Mouse (Mus musculus): ENCODE data around the gene Smarca1.

The Smarca1 gene

DNA sequence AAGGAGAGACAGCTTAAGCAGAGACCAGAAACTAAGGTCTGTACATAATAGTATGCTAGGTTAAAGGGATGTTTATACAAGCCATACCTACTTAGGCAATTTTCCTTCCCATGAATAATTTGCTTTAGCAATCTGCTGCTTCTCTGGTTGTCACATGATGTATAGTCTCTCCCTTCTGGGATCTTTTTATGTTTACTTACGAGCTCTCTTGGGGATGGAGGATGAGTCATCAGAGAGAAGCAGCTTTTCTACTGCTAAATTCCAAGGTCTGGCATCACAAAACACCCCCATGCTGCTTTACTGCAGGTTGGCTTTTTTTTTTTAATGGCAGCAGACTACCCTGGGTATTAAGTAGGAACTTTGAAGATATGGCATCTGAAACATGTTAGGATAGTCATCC is 132.6 kb downstream of the Smarca1 start:
- DNase-seq = no peak

Measured in cerebellum, postnatal 14 days (tissue).